Mouse (Mus musculus) brain, embryonic 14.5 days (tissue): ENCODE results near the gene Pif1.

Experiments
- CTCF ChIP-seq: fragments of 200-500 bp; IDR thresholded peaks from 2 replicates; pipeline ENCODE4 v1.5.1; 2012; ENCODE audit warnings: inconsistent platforms, mild to moderate bottlenecking, moderate library complexity, borderline replicate concordance; ENCODE audit not compliant: insufficient read depth, insufficient read length; ENCODE audit errors: extremely low read depth
- POLR2A ChIP-seq: fragments of 200-500 bp; IDR thresholded peaks from 2 replicates; pipeline ENCODE4 v1.6.1; 2012; ENCODE audit warnings: mild to moderate bottlenecking, inconsistent platforms, borderline replicate concordance; ENCODE audit not compliant: poor library complexity, insufficient read depth, insufficient read length, severe bottlenecking; ENCODE audit errors: extremely low read depth

- TF ChIP-seq POLR2A, result no peak
- TF ChIP-seq CTCF, result no peak
Measured at GRCm38 (mm10) chr9:65577511-65578196, 9.3 kb upstream of the Pif1 start.
